Mouse (Mus musculus) lung, postnatal 0 days (tissue): ENCODE data around the gene Creb3l4. TPM values are rescaled to one million over a fixed set of nuclear protein-coding genes. Genes with fewer than 3 reads are reported as not detected.

Source experiments
- ATAC-seq: fragments of 200-750 bp; cut with Nextera tagmentation; 2 replicates; pipeline ENCODE4 v1.8.0; 2017; ENCODE audit warnings: moderate library complexity
- DNase-seq: peaks from one replicate; pipeline ENCODE4 v3.0.0-alpha.2; 2016; ENCODE audit warnings: low spot score
- H3K27ac ChIP-seq: fragments of 300-500 bp; sonication (generic); 2 replicates; pipeline ENCODE4 v1.5.1; 2014; ENCODE audit warnings: antibody characterized with exemption, mild to moderate bottlenecking, low read length, mixed read lengths
- H3K27me3 ChIP-seq: fragments of 300-500 bp; sonication (generic); replicated peaks from 2 replicates; pipeline ENCODE4 v1.6.1; 2014; ENCODE audit warnings: low read length, mixed read lengths; ENCODE audit not compliant: insufficient read depth
- H3K36me3 ChIP-seq: fragments of 300-500 bp; sonication (generic); 2 replicates; pipeline ENCODE4 v1.6.1; 2014; ENCODE audit warnings: low read length, mixed read lengths; ENCODE audit not compliant: insufficient read depth
- H3K4me1 ChIP-seq: fragments of 300-500 bp; sonication (generic); 2 replicates; pipeline ENCODE4 v1.6.1; 2014; ENCODE audit warnings: antibody characterized with exemption, low read depth, low read length, mixed read lengths; ENCODE audit not compliant: insufficient read depth
- H3K4me2 ChIP-seq: fragments of 300-500 bp; sonication (generic); replicated peaks from 2 replicates; pipeline ENCODE4 v1.6.1; 2014; ENCODE audit warnings: low read depth, mild to moderate bottlenecking, low read length, moderate library complexity, mixed read lengths
- H3K4me3 ChIP-seq: fragments of 300-500 bp; sonication (generic); 2 replicates; pipeline ENCODE4 v1.5.1; 2014; ENCODE audit warnings: low read depth, low read length
- H3K9ac ChIP-seq: fragments of 300-500 bp; sonication (generic); replicated peaks from 2 replicates; pipeline ENCODE4 v1.6.1; 2014; ENCODE audit warnings: low read depth, mild to moderate bottlenecking
- H3K9me3 ChIP-seq: fragments of 300-500 bp; sonication (generic); 2 replicates; pipeline ENCODE4 v1.6.1; 2016; ENCODE audit warnings: low read length, mixed read lengths
- CTCF ChIP-seq: IDR thresholded peaks from 2 replicates; pipeline ENCODE4 v1.5.1; 2016; ENCODE audit warnings: antibody characterized with exemption, mild to moderate bottlenecking
- EP300 ChIP-seq: IDR thresholded peaks from 2 replicates; pipeline ENCODE4 v1.6.1; 2016; ENCODE audit warnings: antibody characterized with exemption, mild to moderate bottlenecking, control low read depth
- WGBS: fragments of 180-500 bp; shearing (Covaris S2); extraction: QIAGEN DNeasy Blood & Tissue Kit; methylation state at CpG from one replicate; pipeline ENCODE4 v1.1.7; 2014; 5-methylcytosine and 5-hydroxymethylcytosine counted together
- polyA plus RNA-seq: library from polyadenylated mRNA; unstranded; fragments of >200 nt; fragmentation: Nextera tagmentation; extraction: Ambion mirVana; gene quantifications from 2 replicates; pipeline ENCODE4 v1.2.1, GENCODE M21; 2015

Gene Creb3l4
- polyA plus RNA-seq, 1 experiment from 2014 or later, result 2.4 TPM

DNA sequence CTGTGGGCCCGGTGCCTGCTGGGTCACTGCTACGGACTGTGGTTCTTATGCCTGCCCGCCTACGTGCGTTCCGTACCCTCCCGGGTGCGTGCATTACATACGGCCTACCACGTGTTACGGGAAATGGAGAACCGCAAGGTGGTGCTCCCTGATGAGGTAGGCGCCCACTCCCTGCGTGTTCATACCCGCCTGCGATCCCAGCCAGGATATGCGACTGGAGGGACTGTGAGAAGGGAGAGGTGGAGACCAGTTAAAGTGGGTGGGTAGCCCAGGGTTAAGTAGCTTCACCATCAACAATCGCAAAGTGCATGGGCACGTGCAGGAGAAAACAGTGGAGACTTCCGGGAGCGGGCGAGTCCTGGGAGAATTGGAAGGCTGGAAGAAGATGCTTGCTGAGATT, 30.5 kb upstream of the Creb3l4 start:
- 93% methylated on average over 22 of the region's 22 CpGs for WGBS
- Histone ChIP-seq H3K9me3 (no peaks in the 10 kb centered on the region), H3K4me3 (no peak overlapping the region), H3K4me2 (no peak overlapping the region), H3K4me1 (no peaks in the 10 kb centered on the region), H3K9ac (no peak overlapping the region), H3K36me3 (peaks cover 4% of the 10 kb centered on the region), H3K27me3 (no peaks in the 10 kb centered on the region), H3K27ac (no peak overlapping the region)
- no peak for ATAC-seq
- TF ChIP-seq EP300, result no peak
- no peak for TF ChIP-seq CTCF
- no peak for DNase-seq

DNA sequence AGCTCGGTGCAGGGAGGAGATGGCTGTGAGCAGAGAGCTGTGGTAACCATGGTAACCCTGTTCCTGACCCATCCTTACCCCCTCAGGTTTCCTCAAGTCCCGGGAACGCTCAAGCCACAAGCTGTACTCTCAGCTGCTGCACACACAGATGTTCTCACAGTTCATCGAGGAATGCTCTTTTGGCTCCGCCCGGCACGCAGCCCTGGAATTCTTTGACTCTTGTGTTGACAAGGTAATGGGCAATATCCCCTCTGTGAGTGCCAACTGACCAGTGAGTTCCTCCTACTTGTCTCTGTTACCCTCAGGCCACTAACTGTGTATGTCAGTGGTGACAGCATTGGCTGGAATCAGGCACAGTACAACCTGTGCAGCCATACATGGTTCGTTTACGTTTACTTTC, 28.9 kb upstream of the Creb3l4 start:
- peak; percentile 23 for DNase-seq
- H3K4me1 ChIP-seq, result no peaks in the 10 kb centered on the region
- no peaks in the 10 kb centered on the region for H3K9me3 ChIP-seq
- H3K4me2 ChIP-seq, result no peak overlapping the region
- TF ChIP-seq CTCF, result no peak
- peak; percentile 69 for TF ChIP-seq EP300
- no peak overlapping the region for H3K27ac ChIP-seq
- 65% methylated on average over 9 of the region's 9 CpGs for WGBS
- peak; percentile 73 for ATAC-seq
- H3K4me3 ChIP-seq, result no peak overlapping the region
- no peaks in the 10 kb centered on the region for H3K27me3 ChIP-seq
- peaks cover 4% of the 10 kb centered on the region for H3K36me3 ChIP-seq
- no peak overlapping the region for H3K9ac ChIP-seq

DNA sequence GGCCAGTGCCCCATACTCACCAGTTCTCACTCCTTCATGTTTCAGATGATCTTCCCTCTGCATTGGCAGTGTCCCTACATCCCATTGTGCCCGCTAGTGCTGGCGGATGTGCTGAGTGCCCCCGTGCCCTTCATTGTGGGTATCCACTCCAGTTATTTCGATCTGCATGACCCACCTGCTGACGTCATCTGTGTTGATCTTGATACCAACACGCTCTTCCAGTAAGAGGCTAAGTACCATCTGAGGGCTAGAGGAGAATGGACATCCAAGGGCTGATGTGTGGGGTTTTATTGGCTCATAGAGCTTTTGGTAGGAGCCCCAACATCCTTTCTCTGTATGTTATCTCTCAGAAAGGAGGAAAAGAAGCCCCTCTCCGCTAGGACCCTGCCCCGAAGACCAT, 27.5 kb upstream of the Creb3l4 start:
- H3K9me3 ChIP-seq, result no peaks in the 10 kb centered on the region
- no peak overlapping the region for H3K9ac ChIP-seq
- H3K27me3 ChIP-seq, result no peaks in the 10 kb centered on the region
- H3K4me1 ChIP-seq, result 0 out of 2 replicates have a peak, but pooled peaks cover 7% of the 10 kb centered on the region
- no peak overlapping the region for H3K4me3 ChIP-seq
- H3K36me3 ChIP-seq, result peaks cover 4% of the 10 kb centered on the region
- no peak overlapping the region for H3K4me2 ChIP-seq
- TF ChIP-seq EP300 (no peak), CTCF (no peak)
- WGBS, result 96% methylated on average over 8 of the region's 8 CpGs
- H3K27ac ChIP-seq, result no peak overlapping the region
- ATAC-seq (no peak), DNase-seq (no peak)

DNA sequence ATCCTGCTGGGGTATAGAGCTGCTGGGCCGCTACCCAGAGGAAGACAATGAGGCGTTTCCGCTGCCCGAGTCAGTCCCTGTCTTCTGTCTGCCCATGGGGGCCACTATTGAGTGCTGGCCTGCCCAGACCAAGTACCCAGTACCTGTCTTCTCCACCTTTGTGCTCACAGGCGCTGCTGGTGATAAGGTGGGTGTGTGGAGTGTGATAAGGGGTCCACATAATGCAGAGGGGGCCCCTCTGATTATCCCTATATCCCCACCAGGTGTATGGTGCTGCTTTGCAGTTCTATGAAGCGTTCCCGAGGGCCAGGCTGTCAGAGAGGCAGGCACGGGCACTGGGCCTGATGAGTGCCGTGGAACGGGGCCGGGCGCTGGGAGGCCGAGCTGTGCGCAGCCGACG, 25.7 kb upstream of the Creb3l4 start:
- Histone ChIP-seq H3K9me3 (no peaks in the 10 kb centered on the region), H3K4me1 (0 out of 2 replicates have a peak, but pooled peaks cover 7% of the 10 kb centered on the region), H3K27me3 (no peaks in the 10 kb centered on the region), H3K4me3 (no peak overlapping the region), H3K9ac (no peak overlapping the region), H3K4me2 (no peak overlapping the region), H3K27ac (no peak overlapping the region), H3K36me3 (no peaks in the 10 kb centered on the region; the same call in 1 of the 2 replicates)
- no peak for DNase-seq
- WGBS, result 90% methylated on average over 16 of the region's 16 CpGs
- no peak for TF ChIP-seq CTCF
- TF ChIP-seq EP300, result no peak
- no peak for ATAC-seq

DNA sequence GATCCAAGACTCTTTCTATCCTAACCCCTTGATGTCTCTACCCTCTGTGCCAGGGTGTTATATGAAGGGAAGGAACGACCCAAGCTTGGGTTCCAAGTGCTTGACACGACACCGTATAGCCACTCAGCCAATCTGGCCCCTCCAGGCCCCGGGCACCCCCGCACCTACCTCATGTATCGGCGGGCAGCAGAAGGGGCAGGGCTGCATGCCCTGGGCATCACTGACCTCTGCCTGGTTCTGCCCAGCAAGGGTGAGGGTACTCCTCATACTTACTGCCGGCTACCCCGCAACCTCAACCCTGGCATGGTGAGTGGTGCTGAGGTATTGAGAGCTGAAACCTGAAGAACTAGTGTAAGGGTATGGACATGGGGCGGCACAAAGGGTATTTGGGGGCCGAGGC, 24.9 kb upstream of the Creb3l4 start:
- 0 out of 2 replicates have a peak, but pooled peaks cover 7% of the 10 kb centered on the region for H3K4me1 ChIP-seq
- no peak overlapping the region for H3K4me2 ChIP-seq
- no peak for TF ChIP-seq EP300
- no peak for TF ChIP-seq CTCF
- ATAC-seq, result no peak
- no peak overlapping the region for H3K9ac ChIP-seq
- H3K36me3 ChIP-seq, result peaks cover 7% of the 10 kb centered on the region
- no peak overlapping the region for H3K27ac ChIP-seq
- WGBS, result 94% methylated on average over 11 of the region's 11 CpGs
- no peak overlapping the region for H3K4me3 ChIP-seq
- no peak for DNase-seq
- H3K27me3 ChIP-seq, result no peaks in the 10 kb centered on the region
- H3K9me3 ChIP-seq, result no peaks in the 10 kb centered on the region

DNA sequence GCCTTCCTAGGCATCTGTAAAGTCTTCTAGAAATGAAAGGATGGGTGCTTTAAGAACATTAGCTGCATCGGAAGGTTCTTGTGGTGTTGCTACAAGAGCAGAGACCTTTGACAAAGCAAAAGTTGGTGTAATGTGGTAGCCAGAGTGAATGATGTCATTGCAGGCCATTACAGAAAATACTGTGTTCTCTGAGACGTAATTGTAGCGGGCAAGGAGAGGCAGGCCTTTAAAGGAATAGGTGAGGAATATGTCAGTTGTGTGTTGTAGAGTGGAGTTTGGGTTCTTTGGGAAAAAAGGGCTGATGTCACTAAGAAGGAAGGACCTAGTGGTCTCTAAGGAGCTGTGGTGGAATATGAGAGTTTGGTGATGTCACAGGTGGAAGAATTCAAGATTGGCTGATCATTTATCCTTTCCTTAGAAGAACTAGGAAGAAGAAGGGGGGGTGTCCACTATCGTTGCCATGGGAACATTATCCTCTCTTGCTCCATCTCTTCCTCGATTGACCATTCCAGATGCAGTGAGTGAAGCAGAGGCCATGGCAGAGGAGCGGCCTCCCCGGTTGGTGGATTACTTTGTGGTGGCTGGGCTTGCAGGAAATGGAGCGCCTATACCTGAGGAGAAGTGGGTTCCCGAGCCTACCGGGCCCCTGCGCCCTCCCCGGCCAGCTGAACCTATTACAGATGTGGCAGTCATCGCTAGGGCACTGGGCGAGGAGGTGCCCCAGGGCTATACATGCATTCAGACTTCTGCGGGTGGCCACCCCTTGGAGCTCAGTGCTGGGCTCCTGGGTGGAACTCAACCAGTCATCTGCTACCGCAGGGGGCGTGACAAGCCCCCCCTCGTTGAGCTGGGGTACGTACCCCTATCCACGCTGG, 23.8 kb upstream of the Creb3l4 start:
- 0 out of 2 replicates have a peak overlapping the region, but pooled peaks have one; percentile 62 for H3K9ac ChIP-seq
- no peak overlapping the region for H3K4me3 ChIP-seq
- H3K27ac ChIP-seq, result 0 out of 2 replicates have a peak overlapping the region, but pooled peaks have one; percentile 98
- ATAC-seq (no peak), DNase-seq (no peak)
- peaks cover 12% of the 10 kb centered on the region; the same call in 1 of the 2 replicates for H3K36me3 ChIP-seq
- H3K4me1 ChIP-seq, result 0 out of 2 replicates have a peak, but pooled peaks cover 7% of the 10 kb centered on the region
- no peak for TF ChIP-seq CTCF
- TF ChIP-seq EP300, result no peak
- no peaks in the 10 kb centered on the region for H3K9me3 ChIP-seq
- H3K27me3 ChIP-seq, result no peaks in the 10 kb centered on the region
- WGBS, result 85% methylated on average over 20 of the region's 20 CpGs
- H3K4me2 ChIP-seq, result no peak overlapping the region; the same call in 1 of the 2 replicates
